Mouse (Mus musculus) kidney, adult 2 months (tissue): ENCODE data around the gene Lpin2.
A peak's percentile ranks its signal among the peaks of the same experiment; 100 is the strongest.

Source experiments
- CTCF ChIP-seq: fragments of 200-500 bp; conservative IDR thresholded peaks from 2 replicates; pipeline ENCODE4 v1.5.1; 2011; ENCODE audit warnings: low read depth, mild to moderate bottlenecking, control low read depth, low read length, moderate library complexity, mixed read lengths; ENCODE audit not compliant: insufficient read depth, insufficient read length
- POLR2A ChIP-seq: fragments of 200-500 bp; IDR thresholded peaks from one replicate; pipeline ENCODE4 v1.6.1; 2011; ENCODE audit warnings: low read depth, low read length, control low read depth

- TF ChIP-seq POLR2A, result peak; percentile 6
- no peak for TF ChIP-seq CTCF
Observed at GRCm38 (mm10) chr17:71182871-71183656, 704 bp downstream of the Lpin2 start.
